Mouse (Mus musculus): ENCODE data around the gene Nup214. TPM values are rescaled to one million over a fixed set of nuclear protein-coding genes. Genes with fewer than 3 reads are reported as not detected.

Gene Nup214
- polyA plus RNA-seq, 1 experiment from 2014 or later: 70.9 TPM

DNA sequence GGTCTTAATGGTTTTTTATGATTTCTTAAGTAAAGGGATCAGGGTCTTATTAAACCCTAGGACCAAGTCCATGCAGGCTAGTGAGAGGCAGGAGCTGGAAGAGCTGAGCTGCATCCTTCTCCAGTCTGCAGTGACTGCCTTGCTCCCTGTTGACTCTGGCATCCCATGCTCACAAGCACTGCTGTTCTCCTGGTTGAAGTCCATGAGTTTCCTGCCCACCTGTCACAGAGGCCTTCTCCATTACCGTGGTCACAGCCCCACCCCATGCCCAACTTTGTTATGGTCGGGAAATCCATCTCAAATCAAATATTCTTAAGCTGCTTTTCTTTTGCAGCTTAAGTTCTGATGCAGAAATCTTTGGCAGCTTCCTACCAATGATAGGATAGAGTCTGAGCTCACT, 66.9 kb downstream of the Nup214 start:
- ATAC-seq (replicated peaks; ENCODE audit: low FRiP score, low TSS enrichment, low read depth): no peak
- H3K4me1 ChIP-seq (replicated peaks; ENCODE audit: control insufficient read depth, insufficient read depth, low read length): no peaks in the 10 kb centered on the region
- peaks cover 89% of the 10 kb centered on the region for H3K36me3 ChIP-seq (ENCODE audit: control insufficient read depth, insufficient read depth, low read length)
- H3K4me3 ChIP-seq (ENCODE audit: low read depth, low read length): no peak overlapping the region
- H3K27me3 ChIP-seq (replicated peaks; ENCODE audit: control insufficient read depth, insufficient read depth, low read length): no peaks in the 10 kb centered on the region
- H3K27ac ChIP-seq (ENCODE audit: low read depth): no peak overlapping the region
- DNase-seq (ENCODE audit: low spot score): no peak
- 91% methylated on average over 2 of the region's 2 CpGs for WGBS
- H3K9ac ChIP-seq (ENCODE audit: low read length): no peak overlapping the region
- no peak overlapping the region for H3K4me2 ChIP-seq (ENCODE audit: low read length)
- H3K9me3 ChIP-seq (ENCODE audit: control insufficient read depth, low read length): no peaks in the 10 kb centered on the region

DNA sequence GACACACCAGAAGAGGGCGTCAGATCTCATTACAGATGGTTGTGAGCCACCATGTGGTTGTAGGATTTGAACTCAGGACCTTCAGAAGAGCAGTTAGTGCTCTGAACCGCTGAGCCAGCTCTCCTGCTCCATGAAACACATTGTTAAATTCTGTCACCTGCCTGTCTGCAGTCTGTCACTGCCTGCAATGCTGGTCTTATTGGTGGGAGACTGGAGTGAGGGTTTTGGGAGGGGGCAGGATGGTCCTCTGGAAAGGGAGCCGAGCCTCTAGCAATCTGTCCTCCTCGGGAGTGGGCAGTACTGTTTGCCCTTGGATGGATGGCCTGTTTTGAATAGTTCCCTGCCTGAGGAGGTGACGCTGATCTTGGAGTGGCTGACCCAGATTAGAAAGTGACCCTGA, 69.6 kb downstream of the Nup214 start:
- no peaks in the 10 kb centered on the region for H3K4me1 ChIP-seq (replicated peaks; ENCODE audit: control insufficient read depth, insufficient read depth, low read length)
- no peak for ATAC-seq (replicated peaks; ENCODE audit: low FRiP score, low TSS enrichment, low read depth)
- no peaks in the 10 kb centered on the region for H3K9me3 ChIP-seq (ENCODE audit: control insufficient read depth, low read length)
- no peak for DNase-seq (ENCODE audit: low spot score)
- peaks cover 92% of the 10 kb centered on the region for H3K36me3 ChIP-seq (ENCODE audit: control insufficient read depth, insufficient read depth, low read length)
- H3K4me2 ChIP-seq (ENCODE audit: low read length): no peak overlapping the region
- WGBS: 68% methylated on average over 5 of the region's 5 CpGs
- no peaks in the 10 kb centered on the region for H3K27me3 ChIP-seq (replicated peaks; ENCODE audit: control insufficient read depth, insufficient read depth, low read length)
- H3K4me3 ChIP-seq (ENCODE audit: low read depth, low read length): no peak overlapping the region
- H3K9ac ChIP-seq (ENCODE audit: low read length): no peak overlapping the region
- H3K27ac ChIP-seq (ENCODE audit: low read depth): no peak overlapping the region

DNA sequence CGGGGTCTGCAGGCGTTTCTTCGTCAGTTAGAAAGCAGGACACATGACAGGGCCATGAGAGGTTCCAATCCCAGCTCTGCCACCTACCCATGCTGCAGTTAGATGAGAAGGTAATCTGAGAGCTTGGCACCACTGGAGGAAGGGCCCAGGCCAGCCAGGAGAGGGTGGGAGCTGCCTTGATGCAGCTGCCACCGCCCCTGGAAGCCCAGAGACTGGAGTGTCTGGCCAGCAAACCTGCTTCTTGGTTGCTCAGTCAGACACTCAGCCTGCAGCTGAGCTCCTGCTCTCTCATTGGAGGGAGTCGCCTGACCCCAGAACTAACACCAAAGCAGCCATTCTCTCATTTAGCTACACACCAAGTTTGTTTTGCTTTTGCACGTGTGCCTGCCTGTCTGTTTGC, 71.1 kb downstream of the Nup214 start:
- H3K27ac ChIP-seq (ENCODE audit: low read depth): no peak overlapping the region
- ATAC-seq (replicated peaks; ENCODE audit: low FRiP score, low TSS enrichment, low read depth) (no peak), DNase-seq (ENCODE audit: low spot score) (no peak)
- 79% methylated on average over 6 of the region's 6 CpGs for WGBS
- no peaks in the 10 kb centered on the region for H3K4me1 ChIP-seq (replicated peaks; ENCODE audit: control insufficient read depth, insufficient read depth, low read length)
- no peak overlapping the region for H3K9ac ChIP-seq (ENCODE audit: low read length)
- no peaks in the 10 kb centered on the region for H3K9me3 ChIP-seq (ENCODE audit: control insufficient read depth, low read length)
- no peaks in the 10 kb centered on the region for H3K27me3 ChIP-seq (replicated peaks; ENCODE audit: control insufficient read depth, insufficient read depth, low read length)
- no peak overlapping the region for H3K4me3 ChIP-seq (ENCODE audit: low read depth, low read length)
- peaks cover 92% of the 10 kb centered on the region for H3K36me3 ChIP-seq (ENCODE audit: control insufficient read depth, insufficient read depth, low read length)
- H3K4me2 ChIP-seq (ENCODE audit: low read length): no peak overlapping the region

DNA sequence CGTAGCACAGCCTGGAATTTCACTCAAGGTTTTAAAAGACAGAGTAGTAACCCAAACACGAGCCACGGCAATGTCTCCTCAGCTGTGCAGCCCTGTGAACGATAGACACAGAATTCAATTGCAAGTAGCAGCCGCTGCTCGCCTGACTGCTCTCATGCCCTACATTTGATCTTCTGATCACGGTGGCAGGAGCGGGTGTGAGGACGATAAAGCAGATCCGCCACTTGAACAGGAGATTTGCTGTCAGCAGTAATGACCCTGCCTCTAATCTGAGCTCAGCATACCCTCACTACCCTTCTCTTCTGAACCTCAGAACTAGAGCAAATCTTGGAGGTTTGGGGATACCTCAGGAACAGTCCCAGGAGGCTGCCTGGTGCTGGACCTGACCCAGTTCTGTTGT, 71.8 kb downstream of the Nup214 start:
- Histone ChIP-seq H3K36me3 (ENCODE audit: control insufficient read depth, insufficient read depth, low read length) (peaks cover 90% of the 10 kb centered on the region), H3K27ac (ENCODE audit: low read depth) (no peak overlapping the region), H3K4me1 (replicated peaks; ENCODE audit: control insufficient read depth, insufficient read depth, low read length) (no peaks in the 10 kb centered on the region), H3K9ac (ENCODE audit: low read length) (no peak overlapping the region), H3K9me3 (ENCODE audit: control insufficient read depth, low read length) (no peaks in the 10 kb centered on the region), H3K27me3 (replicated peaks; ENCODE audit: control insufficient read depth, insufficient read depth, low read length) (no peaks in the 10 kb centered on the region), H3K4me2 (ENCODE audit: low read length) (no peak overlapping the region), H3K4me3 (ENCODE audit: low read depth, low read length) (no peak overlapping the region)
- 92% methylated on average over 10 of the region's 10 CpGs for WGBS
- DNase-seq (ENCODE audit: low spot score) (no peak), ATAC-seq (replicated peaks; ENCODE audit: low FRiP score, low TSS enrichment, low read depth) (no peak)

DNA sequence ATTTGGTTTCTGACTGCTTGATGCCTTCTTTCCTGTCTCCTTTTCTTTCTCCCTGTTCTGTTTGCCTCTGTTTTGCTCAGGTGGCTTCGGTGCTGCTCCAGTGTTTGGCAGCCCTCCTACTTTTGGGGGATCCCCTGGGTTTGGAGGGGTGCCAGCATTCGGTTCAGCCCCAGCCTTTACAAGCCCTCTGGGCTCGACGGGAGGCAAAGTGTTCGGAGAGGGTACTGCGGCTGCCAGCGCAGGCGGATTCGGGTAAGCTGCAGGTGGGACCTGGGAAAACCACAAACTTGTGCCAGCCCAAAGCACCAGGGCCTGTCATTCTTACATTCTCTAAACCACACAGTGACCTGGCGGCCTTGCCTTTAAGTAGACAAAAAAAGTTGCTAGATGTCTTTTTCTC, 73.1 kb downstream of the Nup214 start:
- no peak overlapping the region for H3K9ac ChIP-seq (ENCODE audit: low read length)
- ATAC-seq (replicated peaks; ENCODE audit: low FRiP score, low TSS enrichment, low read depth) (no peak), DNase-seq (ENCODE audit: low spot score) (no peak)
- no peak overlapping the region for H3K27ac ChIP-seq (ENCODE audit: low read depth)
- WGBS: 93% methylated on average over 10 of the region's 10 CpGs
- H3K4me3 ChIP-seq (ENCODE audit: low read depth, low read length): no peak overlapping the region
- no peak overlapping the region for H3K4me2 ChIP-seq (ENCODE audit: low read length)
- H3K27me3 ChIP-seq (replicated peaks; ENCODE audit: control insufficient read depth, insufficient read depth, low read length): no peaks in the 10 kb centered on the region
- H3K4me1 ChIP-seq (replicated peaks; ENCODE audit: control insufficient read depth, insufficient read depth, low read length): no peaks in the 10 kb centered on the region
- H3K9me3 ChIP-seq (ENCODE audit: control insufficient read depth, low read length): no peaks in the 10 kb centered on the region
- peaks cover 90% of the 10 kb centered on the region for H3K36me3 ChIP-seq (ENCODE audit: control insufficient read depth, insufficient read depth, low read length)

DNA sequence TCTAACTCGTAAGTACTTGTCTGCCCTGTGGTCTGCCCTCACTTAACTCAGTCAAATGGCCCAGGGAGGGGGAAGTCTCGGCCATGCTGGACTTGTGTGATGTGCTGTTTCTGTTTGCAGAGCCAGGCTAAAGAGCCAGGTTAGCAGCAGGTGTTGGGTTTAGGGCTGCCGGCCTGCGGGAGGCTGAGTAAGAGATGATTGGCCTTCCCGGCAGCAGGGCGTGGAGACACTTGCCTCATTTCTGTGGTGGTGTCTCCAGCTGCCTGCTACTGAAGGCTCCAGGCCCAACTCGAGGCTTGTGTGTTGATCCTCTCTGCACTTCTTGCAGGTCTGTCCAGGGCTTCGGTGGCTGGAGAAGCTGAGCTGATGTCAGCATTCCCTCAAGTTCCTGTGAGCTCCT, 77.6 kb downstream of the Nup214 start:
- Histone ChIP-seq H3K4me1 (replicated peaks; ENCODE audit: control insufficient read depth, insufficient read depth, low read length) (no peaks in the 10 kb centered on the region), H3K9ac (ENCODE audit: low read length) (no peak overlapping the region), H3K36me3 (ENCODE audit: control insufficient read depth, insufficient read depth, low read length) (peaks cover 60% of the 10 kb centered on the region), H3K4me2 (ENCODE audit: low read length) (no peak overlapping the region), H3K9me3 (ENCODE audit: control insufficient read depth, low read length) (no peaks in the 10 kb centered on the region), H3K4me3 (ENCODE audit: low read depth, low read length) (no peak overlapping the region), H3K27me3 (replicated peaks; ENCODE audit: control insufficient read depth, insufficient read depth, low read length) (no peaks in the 10 kb centered on the region), H3K27ac (ENCODE audit: low read depth) (no peak overlapping the region)
- no peak for ATAC-seq (replicated peaks; ENCODE audit: low FRiP score, low TSS enrichment, low read depth)
- WGBS: 80% methylated on average over 8 of the region's 8 CpGs
- DNase-seq (ENCODE audit: low spot score): no peak

DNA sequence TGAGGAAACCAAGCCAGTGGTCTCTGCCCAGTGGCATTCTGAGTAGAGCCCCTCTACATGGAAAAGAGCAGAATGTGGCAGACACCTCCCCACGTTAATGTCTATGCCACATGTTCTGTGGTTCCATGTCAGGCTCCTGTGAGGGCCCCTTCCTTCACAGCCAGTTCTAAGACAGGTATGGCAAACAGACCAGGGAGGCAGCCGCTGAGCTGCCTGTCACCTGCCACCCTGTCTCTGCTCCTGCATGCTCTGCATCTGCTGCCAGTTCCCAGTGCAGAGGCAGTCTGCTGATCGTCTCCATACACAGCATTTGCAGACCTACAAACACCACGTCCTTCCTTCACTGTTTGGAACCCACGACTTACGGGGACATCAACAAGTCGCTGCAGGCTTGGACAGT, 78.2 kb downstream of the Nup214 start:
- Histone ChIP-seq H3K27ac (ENCODE audit: low read depth) (no peak overlapping the region), H3K9ac (ENCODE audit: low read length) (no peak overlapping the region), H3K4me1 (replicated peaks; ENCODE audit: control insufficient read depth, insufficient read depth, low read length) (no peaks in the 10 kb centered on the region), H3K27me3 (replicated peaks; ENCODE audit: control insufficient read depth, insufficient read depth, low read length) (no peaks in the 10 kb centered on the region), H3K4me2 (ENCODE audit: low read length) (no peak overlapping the region), H3K9me3 (ENCODE audit: control insufficient read depth, low read length) (no peaks in the 10 kb centered on the region), H3K4me3 (ENCODE audit: low read depth, low read length) (no peak overlapping the region), H3K36me3 (ENCODE audit: control insufficient read depth, insufficient read depth, low read length) (peaks cover 53% of the 10 kb centered on the region)
- no peak for ATAC-seq (replicated peaks; ENCODE audit: low FRiP score, low TSS enrichment, low read depth)
- 92% methylated on average over 7 of the region's 7 CpGs for WGBS
- DNase-seq (ENCODE audit: low spot score): no peak

DNA sequence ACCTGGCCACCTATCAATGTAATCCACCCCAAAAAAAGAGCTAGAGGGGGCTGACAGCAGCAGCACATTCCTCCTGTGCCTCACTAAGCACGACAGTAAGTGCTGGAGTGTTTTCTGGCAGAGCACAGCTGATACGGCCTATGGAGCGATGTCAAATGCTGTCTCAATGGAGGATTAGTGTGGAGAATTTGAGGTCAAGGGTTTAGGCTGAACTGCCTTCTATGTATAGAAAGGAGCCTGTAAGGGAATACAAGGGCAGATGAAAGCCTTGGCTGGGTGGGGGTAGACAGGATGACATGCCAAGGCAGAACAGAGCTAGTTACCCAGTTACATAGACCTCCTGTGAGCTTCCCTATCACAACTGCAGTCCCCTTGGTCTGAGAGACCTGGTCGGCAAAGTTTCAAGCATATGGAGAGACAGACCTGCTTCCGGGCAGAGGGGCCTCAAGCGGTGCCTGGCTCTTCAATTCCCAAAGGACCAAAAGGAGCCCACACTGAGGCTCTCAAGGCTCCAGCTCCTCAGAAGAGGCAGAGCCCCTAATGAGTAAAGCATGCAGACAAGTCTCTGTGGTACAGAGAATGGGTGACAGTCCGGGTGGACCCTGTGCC, 81.2 kb downstream of the Nup214 start:
- DNase-seq (ENCODE audit: low spot score): no peak
- 71% methylated on average over 7 of the region's 7 CpGs for WGBS

DNA sequence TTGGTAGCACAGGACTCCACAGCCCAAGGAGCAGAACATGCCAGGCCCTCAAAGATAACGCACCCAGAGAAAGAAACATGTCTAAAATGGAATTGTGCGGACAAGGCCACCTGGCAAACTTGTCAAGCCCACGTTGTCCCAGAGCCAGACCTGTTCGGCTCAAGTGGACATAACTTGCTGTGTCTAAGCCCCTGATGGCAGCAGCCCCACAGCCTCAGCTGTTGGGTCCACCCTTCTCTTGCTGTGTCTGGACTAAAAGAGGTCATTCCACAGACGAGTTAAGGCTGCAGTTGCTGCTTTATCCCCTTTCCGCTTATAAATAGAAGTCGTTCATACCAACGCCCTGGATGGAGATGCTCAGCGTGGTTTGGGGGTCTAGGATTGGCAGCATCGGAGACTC, 82.3 kb downstream of the Nup214 start:
- Histone ChIP-seq H3K36me3 (ENCODE audit: control insufficient read depth, insufficient read depth, low read length) (peaks cover 17% of the 10 kb centered on the region), H3K4me1 (replicated peaks; ENCODE audit: control insufficient read depth, insufficient read depth, low read length) (no peaks in the 10 kb centered on the region), H3K4me2 (ENCODE audit: low read length) (no peak overlapping the region), H3K27me3 (replicated peaks; ENCODE audit: control insufficient read depth, insufficient read depth, low read length) (no peaks in the 10 kb centered on the region), H3K9me3 (ENCODE audit: control insufficient read depth, low read length) (no peaks in the 10 kb centered on the region), H3K9ac (ENCODE audit: low read length) (no peak overlapping the region), H3K4me3 (ENCODE audit: low read depth, low read length) (no peak overlapping the region), H3K27ac (ENCODE audit: low read depth) (no peak overlapping the region)
- WGBS: 87% methylated on average over 10 of the region's 10 CpGs
- DNase-seq (ENCODE audit: low spot score): no peak
- no peak for ATAC-seq (replicated peaks; ENCODE audit: low FRiP score, low TSS enrichment, low read depth)

More for the DNA sequence above, 81.2 kb downstream of the Nup214 start:
- H3K27ac ChIP-seq (ENCODE audit: low read depth): no peak overlapping the region
- ATAC-seq (replicated peaks; ENCODE audit: low FRiP score, low TSS enrichment, low read depth): no peak
- H3K4me3 ChIP-seq (ENCODE audit: low read depth, low read length): no peak overlapping the region
- H3K9me3 ChIP-seq (ENCODE audit: control insufficient read depth, low read length): no peaks in the 10 kb centered on the region
- H3K36me3 ChIP-seq (ENCODE audit: control insufficient read depth, insufficient read depth, low read length): peaks cover 25% of the 10 kb centered on the region
- H3K27me3 ChIP-seq (replicated peaks; ENCODE audit: control insufficient read depth, insufficient read depth, low read length): no peaks in the 10 kb centered on the region
- H3K4me2 ChIP-seq (ENCODE audit: low read length): no peak overlapping the region
- no peak overlapping the region for H3K9ac ChIP-seq (ENCODE audit: low read length)
- H3K4me1 ChIP-seq (replicated peaks; ENCODE audit: control insufficient read depth, insufficient read depth, low read length): no peaks in the 10 kb centered on the region

Measured in intestine, embryonic 14.5 days (tissue).